30 mouse cellular contexts compared by ENCODE assay signal in the genomic region with DNA sequence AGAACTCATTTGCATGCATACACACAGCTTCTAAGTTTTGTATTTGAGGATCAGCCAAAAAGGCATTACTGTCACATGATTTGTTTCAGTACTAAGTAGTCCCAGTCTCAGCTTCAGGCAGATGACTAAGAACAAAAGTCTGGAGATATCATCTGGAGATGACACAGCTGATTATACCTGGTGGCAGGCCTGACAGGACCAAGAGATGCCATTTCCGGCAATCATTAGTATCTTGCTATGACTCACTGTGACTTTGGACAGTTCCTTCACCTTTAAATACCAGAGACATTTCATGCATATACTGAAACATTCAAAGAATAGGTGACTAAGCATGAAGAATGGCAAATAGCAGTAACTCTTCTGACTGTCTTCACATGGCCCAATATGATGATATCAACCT. TPM values are rescaled to one million over a fixed set of nuclear protein-coding genes. Genes with fewer than 3 reads are reported as not detected.
"Had no signal": no experiment of that assay in that cellular context is flagged by ENCODE, and none has a peak within 500 bp of the region (broad histone marks: within the 10 kb centered on the region; RNA-seq: fewer than 3 reads in every experiment).

No protein-coding gene starts in this region.

- H3K4me3 ChIP-seq: heart, embryonic 13.5 days; heart, embryonic 15.5 days; hindbrain, embryonic 13.5 days; hindbrain, embryonic 15.5 days; intestine, embryonic 15.5 days; limb, embryonic 13.5 days; limb, embryonic 15.5 days; liver, embryonic 12.5 days had no signal

- H3K27ac ChIP-seq: heart, embryonic 13.5 days; heart, embryonic 15.5 days; hindbrain, embryonic 13.5 days; hindbrain, embryonic 15.5 days; intestine, embryonic 15.5 days; limb, embryonic 13.5 days; limb, embryonic 15.5 days; liver, embryonic 12.5 days; liver, embryonic 14.5 days had no signal

- H3K27me3 ChIP-seq: heart, embryonic 13.5 days; heart, embryonic 15.5 days; hindbrain, embryonic 13.5 days; hindbrain, embryonic 15.5 days; intestine, embryonic 15.5 days; limb, embryonic 13.5 days; limb, embryonic 15.5 days; liver, embryonic 12.5 days had no signal

- H3K9ac ChIP-seq: heart, embryonic 13.5 days; heart, embryonic 15.5 days; hindbrain, embryonic 13.5 days; hindbrain, embryonic 15.5 days; intestine, embryonic 15.5 days; limb, embryonic 13.5 days; limb, embryonic 15.5 days; liver, embryonic 12.5 days; liver, embryonic 14.5 days had no signal

- H3K9me3 ChIP-seq: heart, embryonic 13.5 days; heart, embryonic 15.5 days; hindbrain, embryonic 13.5 days; hindbrain, embryonic 15.5 days; intestine, embryonic 15.5 days; limb, embryonic 13.5 days; limb, embryonic 15.5 days; liver, embryonic 12.5 days had no signal

- ATAC-seq: intestine, embryonic 15.5 days; intestine, postnatal 0 days; liver, embryonic 12.5 days had no signal

- H3K4me1 ChIP-seq: heart, embryonic 13.5 days; heart, embryonic 15.5 days; hindbrain, embryonic 13.5 days; hindbrain, embryonic 15.5 days; intestine, embryonic 15.5 days; limb, embryonic 13.5 days; limb, embryonic 15.5 days; liver, embryonic 12.5 days had no signal

- DNase-seq: gastrocnemius, postnatal 10 days; gastrocnemius, postnatal 25 days; heart, adult 18-20 months; heart, postnatal 14 days; heart, postnatal 36 days; kidney, adult 18-20 months; kidney, adult 8-10 months; kidney, postnatal 10 days; kidney, postnatal 25 days; kidney, postnatal 4 days; layer of hippocampus, adult 9-11 months; layer of hippocampus, postnatal 36 days; left cerebral cortex, postnatal 4 days; lung, adult 18-20 months had no signal

- H3K36me3 ChIP-seq: heart, embryonic 13.5 days; heart, embryonic 15.5 days; hindbrain, embryonic 13.5 days; hindbrain, embryonic 15.5 days; intestine, embryonic 15.5 days; limb, embryonic 13.5 days; limb, embryonic 15.5 days; liver, embryonic 12.5 days had no signal

- H3K4me2 ChIP-seq: heart, embryonic 11.5 days; heart, embryonic 13.5 days; heart, embryonic 15.5 days; hindbrain, embryonic 13.5 days; hindbrain, embryonic 15.5 days; intestine, embryonic 15.5 days; limb, embryonic 13.5 days; limb, embryonic 15.5 days; liver, embryonic 12.5 days had no signal

RNA-seq across cellular contexts. Expression of a gene that starts 59.8 kb away (rescaled TPM):
- polyA plus RNA-seq: hindbrain, embryonic 11.5 days; hindbrain, embryonic 13.5 days; hindbrain, embryonic 15.5 days; kidney, embryonic 14.5 days; limb, embryonic 11.5 days; liver, adult 2 months; liver, embryonic 16.5 days had no signal
